Mouse (Mus musculus): ENCODE measurements around the gene Plekhs1. TPM values are rescaled to one million over a fixed set of nuclear protein-coding genes. Genes with fewer than 3 reads are reported as not detected.
"Not testable (repeated sequence)": the region's sequence is repeated elsewhere in the genome, so short reads cannot be mapped to it uniquely, and the experiment has no call there.

Gene Plekhs1
- polyA plus RNA-seq, 1 experiment from 2014 or later, result 0.09 TPM

DNA sequence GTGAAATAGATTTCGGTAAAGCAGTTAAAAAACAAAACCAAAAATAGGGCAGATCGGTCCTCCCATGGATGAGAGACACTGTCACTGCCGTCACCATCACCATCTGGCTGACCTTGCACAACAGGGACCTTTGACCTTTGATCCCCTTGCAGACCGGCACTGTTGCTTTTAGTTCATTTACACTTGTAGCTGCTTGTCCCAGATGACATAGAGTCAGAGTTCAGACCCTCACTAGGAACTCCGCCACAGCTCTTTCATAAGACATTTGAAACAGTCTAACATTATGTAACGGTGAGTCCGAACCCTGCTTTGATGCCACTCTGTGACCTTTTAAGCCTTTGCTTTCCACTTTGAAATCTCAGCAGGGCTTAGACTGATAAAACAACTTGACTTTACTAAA is 58.0 kb downstream of the Plekhs1 start:
- not testable (repeated sequence) for H3K4me2 ChIP-seq (ENCODE audit: low read depth, low read length); H3K9me3 ChIP-seq (replicated peaks; ENCODE audit: control insufficient read depth, low read length); H3K4me1 ChIP-seq (ENCODE audit: control insufficient read depth, insufficient read depth, low read length); H3K27ac ChIP-seq (ENCODE audit: low read length); H3K36me3 ChIP-seq (ENCODE audit: control insufficient read depth, insufficient read depth); H3K27me3 ChIP-seq (ENCODE audit: control insufficient read depth, insufficient read depth, low read length); H3K4me3 ChIP-seq (ENCODE audit: low read length); H3K9ac ChIP-seq (ENCODE audit: low read length); ATAC-seq (replicated peaks; ENCODE audit: extremely low read depth, insufficient read depth, low FRiP score)
- no CpG with 5 or more reads among the region's 7 CpGs for WGBS

- not testable (repeated sequence) for ATAC-seq (replicated peaks; ENCODE audit: extremely low read depth, insufficient read depth, low FRiP score); H3K9me3 ChIP-seq (replicated peaks; ENCODE audit: control insufficient read depth, low read length); H3K4me2 ChIP-seq (ENCODE audit: low read depth, low read length); H3K27me3 ChIP-seq (ENCODE audit: control insufficient read depth, insufficient read depth, low read length); H3K4me3 ChIP-seq (ENCODE audit: low read length); H3K36me3 ChIP-seq (ENCODE audit: control insufficient read depth, insufficient read depth); H3K27ac ChIP-seq (ENCODE audit: low read length); H3K9ac ChIP-seq (ENCODE audit: low read length)
- WGBS, result no CpG with 5 or more reads among the region's 11 CpGs
- H3K4me1 ChIP-seq (ENCODE audit: control insufficient read depth, insufficient read depth, low read length), result peaks cover 17% of the 10 kb centered on the region
These were observed 69.1 kb downstream of the Plekhs1 start for GRCm38 (mm10) chr19:56530529-56530928.

DNA sequence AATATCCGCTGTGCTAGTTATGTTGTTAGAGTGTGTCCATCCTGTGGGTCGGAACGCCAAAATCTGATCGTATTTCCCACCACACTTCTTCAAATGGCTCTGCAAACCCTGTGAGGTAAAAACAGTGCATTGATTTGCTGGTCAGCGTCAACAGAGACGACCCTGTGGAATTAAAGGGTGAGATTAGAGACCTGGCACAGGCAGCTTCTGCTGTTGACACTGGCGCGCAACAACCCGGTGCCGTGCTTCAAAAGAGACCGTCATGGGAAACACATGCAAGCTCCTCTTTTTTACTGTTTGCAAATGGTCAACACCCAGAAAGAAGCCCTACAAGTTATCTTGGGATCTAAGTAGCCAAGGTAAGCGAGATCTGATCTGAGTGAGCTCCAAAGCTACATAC is 69.8 kb downstream of the Plekhs1 start:
- peaks cover 3% of the 10 kb centered on the region; the same call in 1 of the 2 replicates for H3K36me3 ChIP-seq (ENCODE audit: control insufficient read depth, insufficient read depth)
- H3K9ac ChIP-seq (ENCODE audit: low read length), result no peak overlapping the region
- no peak overlapping the region for H3K4me3 ChIP-seq (ENCODE audit: low read length)
- ATAC-seq (replicated peaks; ENCODE audit: extremely low read depth, insufficient read depth, low FRiP score), result no peak
- H3K27me3 ChIP-seq (ENCODE audit: control insufficient read depth, insufficient read depth, low read length), result no peaks in the 10 kb centered on the region
- WGBS, result 78% methylated on average over 12 of the region's 12 CpGs
- peaks cover 17% of the 10 kb centered on the region for H3K4me1 ChIP-seq (ENCODE audit: control insufficient read depth, insufficient read depth, low read length)
- no peaks in the 10 kb centered on the region for H3K9me3 ChIP-seq (replicated peaks; ENCODE audit: control insufficient read depth, low read length)
- no peak overlapping the region for H3K4me2 ChIP-seq (ENCODE audit: low read depth, low read length)
- no peak overlapping the region for H3K27ac ChIP-seq (ENCODE audit: low read length)

- Histone ChIP-seq H3K9me3 (replicated peaks; ENCODE audit: control insufficient read depth, low read length) (no peaks in the 10 kb centered on the region), H3K4me2 (ENCODE audit: low read depth, low read length) (peak overlapping the region; percentile 26; the same call in 1 of the 2 replicates), H3K4me1 (ENCODE audit: control insufficient read depth, insufficient read depth, low read length) (peaks cover 17% of the 10 kb centered on the region), H3K4me3 (ENCODE audit: low read length) (no peak overlapping the region), H3K27ac (ENCODE audit: low read length) (peak overlapping the region; percentile 87), H3K27me3 (ENCODE audit: control insufficient read depth, insufficient read depth, low read length) (no peaks in the 10 kb centered on the region), H3K36me3 (ENCODE audit: control insufficient read depth, insufficient read depth) (peaks cover 6% of the 10 kb centered on the region), H3K9ac (ENCODE audit: low read length) (peak overlapping the region; percentile 33; the same call in 1 of the 2 replicates)
- ATAC-seq (replicated peaks; ENCODE audit: extremely low read depth, insufficient read depth, low FRiP score), result peak; percentile 49; the same call in 1 of the 2 replicates
- 56% methylated on average over 14 of the region's 14 CpGs for WGBS
These were observed 72.0 kb downstream of the Plekhs1 start for GRCm38 (mm10) chr19:56533291-56534071.

- H3K9ac ChIP-seq (ENCODE audit: low read length), result no peak overlapping the region
- H3K27ac ChIP-seq (ENCODE audit: low read length), result no peak overlapping the region
- ATAC-seq (replicated peaks; ENCODE audit: extremely low read depth, insufficient read depth, low FRiP score), result no peak
- H3K27me3 ChIP-seq (ENCODE audit: control insufficient read depth, insufficient read depth, low read length), result no peaks in the 10 kb centered on the region
- 82% methylated on average over 3 of the region's 3 CpGs for WGBS
- no peaks in the 10 kb centered on the region for H3K9me3 ChIP-seq (replicated peaks; ENCODE audit: control insufficient read depth, low read length)
- no peak overlapping the region for H3K4me2 ChIP-seq (ENCODE audit: low read depth, low read length)
- no peak overlapping the region for H3K4me3 ChIP-seq (ENCODE audit: low read length)
- H3K4me1 ChIP-seq (ENCODE audit: control insufficient read depth, insufficient read depth, low read length), result peaks cover 17% of the 10 kb centered on the region
- H3K36me3 ChIP-seq (ENCODE audit: control insufficient read depth, insufficient read depth), result peaks cover 6% of the 10 kb centered on the region
These were observed 72.9 kb downstream of the Plekhs1 start for GRCm38 (mm10) chr19:56534337-56534736.

DNA sequence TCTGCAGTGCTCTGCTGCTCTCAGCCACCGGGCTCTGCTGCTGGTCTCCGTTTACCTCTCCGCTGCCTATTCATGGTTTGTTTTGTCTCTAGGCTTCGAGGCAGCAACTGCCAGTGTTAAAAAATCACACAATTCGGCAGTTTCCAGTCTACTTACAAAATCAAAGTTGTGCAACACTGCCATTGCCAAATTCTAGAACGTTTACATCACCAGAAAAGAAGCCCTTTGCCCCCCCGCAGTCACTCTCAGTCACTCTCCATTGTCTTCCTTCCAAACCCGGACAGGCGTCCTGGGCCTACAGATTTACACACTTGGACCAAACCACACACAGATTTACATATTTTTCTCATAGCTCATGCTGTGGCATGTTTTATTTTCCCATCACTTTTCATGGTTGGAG is 73.6 kb downstream of the Plekhs1 start:
- H3K4me3 ChIP-seq (ENCODE audit: low read length), result no peak overlapping the region
- WGBS, result 74% methylated on average over 9 of the region's 9 CpGs
- peaks cover 17% of the 10 kb centered on the region for H3K4me1 ChIP-seq (ENCODE audit: control insufficient read depth, insufficient read depth, low read length)
- peaks cover 8% of the 10 kb centered on the region for H3K36me3 ChIP-seq (ENCODE audit: control insufficient read depth, insufficient read depth)
- no peaks in the 10 kb centered on the region for H3K27me3 ChIP-seq (ENCODE audit: control insufficient read depth, insufficient read depth, low read length)
- no peak overlapping the region for H3K4me2 ChIP-seq (ENCODE audit: low read depth, low read length)
- no peak overlapping the region for H3K9ac ChIP-seq (ENCODE audit: low read length)
- no peak for ATAC-seq (replicated peaks; ENCODE audit: extremely low read depth, insufficient read depth, low FRiP score)
- H3K9me3 ChIP-seq (replicated peaks; ENCODE audit: control insufficient read depth, low read length), result no peaks in the 10 kb centered on the region
- H3K27ac ChIP-seq (ENCODE audit: low read length), result no peak overlapping the region

DNA sequence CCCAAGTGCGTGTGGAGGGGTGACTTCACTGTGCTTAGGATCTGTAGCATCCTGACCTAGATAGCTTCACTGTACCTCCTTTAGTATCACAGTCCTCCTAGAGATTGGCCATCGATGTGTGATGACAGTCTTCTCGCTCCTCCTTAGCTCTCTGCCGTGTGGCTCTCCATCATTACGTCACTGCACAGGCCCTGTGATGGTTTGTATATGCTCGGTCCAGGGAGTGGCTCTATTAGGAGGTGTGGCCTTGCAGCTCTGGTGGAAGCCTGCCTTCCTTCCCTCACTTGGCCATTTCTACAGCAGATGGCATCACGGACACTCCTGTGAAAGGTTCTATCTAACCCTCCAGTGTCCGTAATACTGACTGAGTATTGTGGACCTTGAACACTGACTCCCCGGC is 74.3 kb downstream of the Plekhs1 start:
- no peak for ATAC-seq (replicated peaks; ENCODE audit: extremely low read depth, insufficient read depth, low FRiP score)
- Histone ChIP-seq H3K27ac (ENCODE audit: low read length) (no peak overlapping the region), H3K4me2 (ENCODE audit: low read depth, low read length) (no peak overlapping the region), H3K9me3 (replicated peaks; ENCODE audit: control insufficient read depth, low read length) (no peaks in the 10 kb centered on the region), H3K4me1 (ENCODE audit: control insufficient read depth, insufficient read depth, low read length) (peaks cover 17% of the 10 kb centered on the region), H3K27me3 (ENCODE audit: control insufficient read depth, insufficient read depth, low read length) (no peaks in the 10 kb centered on the region), H3K36me3 (ENCODE audit: control insufficient read depth, insufficient read depth) (peaks cover 10% of the 10 kb centered on the region), H3K4me3 (ENCODE audit: low read length) (no peak overlapping the region), H3K9ac (ENCODE audit: low read length) (no peak overlapping the region)
- 87% methylated on average over 9 of the region's 9 CpGs for WGBS

Other genes starting within 250 kb of the Plekhs1 start
- 2.2 and 2.4 TPM in 2 replicates for gene Habp2, start 174.5 kb upstream of the Plekhs1 start, polyA plus RNA-seq (2015; fragmentation: Nextera tagmentation; extraction: Ambion mirVana)
- gene Nrap, start 71.6 kb upstream of the Plekhs1 start, polyA plus RNA-seq (2015; fragmentation: Nextera tagmentation; extraction: Ambion mirVana), result 49.4 and 52.0 TPM in 2 replicates
- gene Casp7, start 64.5 kb upstream of the Plekhs1 start, polyA plus RNA-seq (2015; fragmentation: Nextera tagmentation; extraction: Ambion mirVana), result 27.8 and 33.2 TPM in 2 replicates
- 11.6 and 13.4 TPM in 2 replicates for gene Dclre1a, start 86.6 kb downstream of the Plekhs1 start, polyA plus RNA-seq (2015; fragmentation: Nextera tagmentation; extraction: Ambion mirVana)
- gene Nhlrc2, start 86.6 kb downstream of the Plekhs1 start, polyA plus RNA-seq (2015; fragmentation: Nextera tagmentation; extraction: Ambion mirVana), result 15.1 and 18.3 TPM in 2 replicates

All from heart, embryonic 16.5 days (tissue).